Mouse (Mus musculus): ENCODE results near the gene Fsip1. TPM values are rescaled to one million over a fixed set of nuclear protein-coding genes. Genes with fewer than 3 reads are reported as not detected.

Fsip1 gene
- polyA plus RNA-seq, 1 experiment from 2014 or later = 0.42 TPM

- 74% methylated on average over 10 of the region's 10 CpGs for WGBS
- no peak overlapping the region for H3K4me2 ChIP-seq (ENCODE audit: low read length)
- no peak overlapping the region for H3K4me3 ChIP-seq (ENCODE audit: control insufficient read depth in 1 of 2, insufficient read depth in 1 of 2, low read depth in 1 of 2, low read length in 2 of 2)
- peaks cover 2 to 8% of the 10 kb centered on the region in 2 experiments; a peak in 2 of 4 replicates for H3K4me1 ChIP-seq (ENCODE audit: control insufficient read depth in 2 of 2, insufficient read depth in 2 of 2, low read length in 2 of 2)
- H3K27me3 ChIP-seq (ENCODE audit: control insufficient read depth, insufficient read depth, low read length) = no peaks in the 10 kb centered on the region
- H3K9me3 ChIP-seq (ENCODE audit: control insufficient read depth, low read length) = no peaks in the 10 kb centered on the region
- no peak overlapping the region for H3K9ac ChIP-seq (ENCODE audit: low read length)
- no peaks in the 10 kb centered on the region for H3K36me3 ChIP-seq (ENCODE audit: control insufficient read depth, insufficient read depth, low read length)
- ATAC-seq (ENCODE audit: insufficient number of reproducible peaks, insufficient read depth, low FRiP score, low read depth) = no peak
- no peak overlapping the region for H3K27ac ChIP-seq (replicated peaks in 1 of 2; ENCODE audit: control insufficient read depth in 1 of 2, insufficient read depth in 1 of 2, low read depth in 2 of 2, low read length in 2 of 2)
Measured at GRCm38 (mm10) chr2:118087044-118087726, 169.6 kb downstream of the Fsip1 start.

- Histone ChIP-seq H3K4me3 (ENCODE audit: control insufficient read depth in 1 of 2, insufficient read depth in 1 of 2, low read depth in 1 of 2, low read length in 2 of 2) (no peak overlapping the region), H3K4me1 (ENCODE audit: control insufficient read depth in 2 of 2, insufficient read depth in 2 of 2, low read length in 2 of 2) (peaks cover 2 to 8% of the 10 kb centered on the region in 2 experiments; a peak in 2 of 4 replicates), H3K4me2 (ENCODE audit: low read length) (no peak overlapping the region), H3K36me3 (ENCODE audit: control insufficient read depth, insufficient read depth, low read length) (no peaks in the 10 kb centered on the region), H3K27me3 (ENCODE audit: control insufficient read depth, insufficient read depth, low read length) (no peaks in the 10 kb centered on the region), H3K9me3 (ENCODE audit: control insufficient read depth, low read length) (no peaks in the 10 kb centered on the region), H3K9ac (ENCODE audit: low read length) (no peak overlapping the region), H3K27ac (replicated peaks in 1 of 2; ENCODE audit: control insufficient read depth in 1 of 2, insufficient read depth in 1 of 2, low read depth in 2 of 2, low read length in 2 of 2) (no peak overlapping the region)
- no peak for ATAC-seq (ENCODE audit: insufficient number of reproducible peaks, insufficient read depth, low FRiP score, low read depth)
- WGBS = 91% methylated on average over 2 of the region's 2 CpGs
Measured at GRCm38 (mm10) chr2:118085647-118086046, 171.1 kb downstream of the Fsip1 start.

DNA sequence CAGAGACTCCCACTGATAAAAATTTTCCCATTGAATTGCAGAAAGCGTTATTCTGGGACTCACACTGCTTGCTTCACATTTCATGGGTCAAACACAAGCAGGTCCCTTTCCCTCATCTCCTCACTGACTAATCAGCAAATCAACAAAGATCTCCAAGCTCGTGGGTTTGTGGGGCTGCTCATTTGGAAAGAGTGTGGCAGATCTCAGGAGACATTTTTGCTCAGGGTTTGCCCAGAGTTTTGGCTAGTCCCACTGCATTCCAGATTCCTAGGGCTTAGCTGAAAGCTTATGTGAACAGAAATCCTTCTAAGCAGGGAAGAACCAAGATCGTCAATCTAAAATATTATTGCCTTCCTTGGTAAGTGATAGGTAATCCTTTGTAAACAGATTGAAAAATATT lies 172.1 kb downstream of the Fsip1 start:
- Histone ChIP-seq H3K9ac (ENCODE audit: low read length) (no peak overlapping the region), H3K36me3 (ENCODE audit: control insufficient read depth, insufficient read depth, low read length) (no peaks in the 10 kb centered on the region), H3K4me2 (ENCODE audit: low read length) (no peak overlapping the region), H3K4me1 (ENCODE audit: control insufficient read depth in 2 of 2, insufficient read depth in 2 of 2, low read length in 2 of 2) (peaks cover 2 to 8% of the 10 kb centered on the region in 2 experiments; a peak in 2 of 4 replicates), H3K27ac (replicated peaks in 1 of 2; ENCODE audit: control insufficient read depth in 1 of 2, insufficient read depth in 1 of 2, low read depth in 2 of 2, low read length in 2 of 2) (no peak overlapping the region), H3K4me3 (ENCODE audit: control insufficient read depth in 1 of 2, insufficient read depth in 1 of 2, low read depth in 1 of 2, low read length in 2 of 2) (no peak overlapping the region), H3K9me3 (ENCODE audit: control insufficient read depth, low read length) (no peaks in the 10 kb centered on the region), H3K27me3 (ENCODE audit: control insufficient read depth, insufficient read depth, low read length) (no peaks in the 10 kb centered on the region)
- no peak for ATAC-seq (ENCODE audit: insufficient number of reproducible peaks, insufficient read depth, low FRiP score, low read depth)
- whole genome bisulfite sequencing = 65% methylated on average over 3 of the region's 3 CpGs

DNA sequence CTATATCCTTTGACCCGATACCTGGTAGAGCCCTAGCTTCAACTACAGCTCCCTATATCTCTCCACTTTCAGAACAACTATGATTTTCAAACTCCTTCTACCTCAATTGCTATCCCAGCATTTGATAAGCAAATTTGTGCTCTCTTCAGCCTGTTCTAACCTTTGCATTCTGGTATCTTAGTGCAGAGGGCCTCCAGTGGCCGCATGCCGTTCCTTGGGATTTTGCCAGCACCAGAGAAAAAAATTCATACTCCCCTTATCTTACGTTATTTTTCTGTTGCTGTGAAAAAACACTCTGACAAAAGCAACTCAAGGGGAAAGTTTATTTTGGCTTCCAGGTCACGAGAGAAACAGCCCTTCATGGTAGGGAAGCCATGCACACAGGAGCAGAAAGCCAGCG lies 173.1 kb downstream of the Fsip1 start:
- peaks cover 2 to 8% of the 10 kb centered on the region in 2 experiments; a peak in 2 of 4 replicates for H3K4me1 ChIP-seq (ENCODE audit: control insufficient read depth in 2 of 2, insufficient read depth in 2 of 2, low read length in 2 of 2)
- no peak for ATAC-seq (ENCODE audit: insufficient number of reproducible peaks, insufficient read depth, low FRiP score, low read depth)
- 45% methylated on average over 6 of the region's 6 CpGs for WGBS
- H3K4me2 ChIP-seq (ENCODE audit: low read length) = no peak overlapping the region
- H3K9ac ChIP-seq (ENCODE audit: low read length) = no peak overlapping the region
- H3K4me3 ChIP-seq (ENCODE audit: control insufficient read depth in 1 of 2, insufficient read depth in 1 of 2, low read depth in 1 of 2, low read length in 2 of 2) = no peak overlapping the region
- H3K27ac ChIP-seq (replicated peaks in 1 of 2; ENCODE audit: control insufficient read depth in 1 of 2, insufficient read depth in 1 of 2, low read depth in 2 of 2, low read length in 2 of 2) = no peak overlapping the region
- H3K36me3 ChIP-seq (ENCODE audit: control insufficient read depth, insufficient read depth, low read length) = no peaks in the 10 kb centered on the region
- H3K27me3 ChIP-seq (ENCODE audit: control insufficient read depth, insufficient read depth, low read length) = no peaks in the 10 kb centered on the region
- no peaks in the 10 kb centered on the region for H3K9me3 ChIP-seq (ENCODE audit: control insufficient read depth, low read length)

DNA sequence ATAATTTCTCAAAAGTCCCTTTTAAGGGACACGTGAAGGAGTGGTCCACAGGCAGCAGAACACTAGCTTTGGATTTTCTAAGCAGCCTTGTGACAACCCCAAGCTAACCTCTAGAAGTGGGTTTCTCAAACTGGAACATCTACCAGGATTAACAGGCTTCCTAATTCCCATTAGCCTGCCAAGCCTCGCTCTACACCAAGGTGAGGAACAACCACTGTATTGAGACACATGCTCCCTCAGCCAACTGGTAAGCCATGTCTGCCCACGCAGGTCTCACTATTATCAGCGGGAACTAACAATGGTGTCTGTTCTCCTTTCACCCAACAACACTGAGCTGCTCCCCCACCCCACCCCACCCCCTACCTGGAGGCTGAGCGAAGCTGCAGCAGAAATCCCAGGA lies 175.2 kb downstream of the Fsip1 start:
- Histone ChIP-seq H3K9me3 (ENCODE audit: control insufficient read depth, low read length) (no peaks in the 10 kb centered on the region), H3K9ac (ENCODE audit: low read length) (no peak overlapping the region), H3K36me3 (ENCODE audit: control insufficient read depth, insufficient read depth, low read length) (no peaks in the 10 kb centered on the region), H3K4me1 (ENCODE audit: control insufficient read depth in 2 of 2, insufficient read depth in 2 of 2, low read length in 2 of 2) (peaks cover 2 to 8% of the 10 kb centered on the region in 2 experiments; a peak in 2 of 4 replicates), H3K27me3 (ENCODE audit: control insufficient read depth, insufficient read depth, low read length) (no peaks in the 10 kb centered on the region), H3K4me2 (ENCODE audit: low read length) (no peak overlapping the region), H3K4me3 (ENCODE audit: control insufficient read depth in 1 of 2, insufficient read depth in 1 of 2, low read depth in 1 of 2, low read length in 2 of 2) (no peak overlapping the region), H3K27ac (replicated peaks in 1 of 2; ENCODE audit: control insufficient read depth in 1 of 2, insufficient read depth in 1 of 2, low read depth in 2 of 2, low read length in 2 of 2) (no peak overlapping the region)
- 77% methylated on average over 5 of the region's 5 CpGs for WGBS
- no peak for ATAC-seq (ENCODE audit: insufficient number of reproducible peaks, insufficient read depth, low FRiP score, low read depth)

Small RNA genes lying within 50 kb of the gene (microRNA-seq; reads per million reads assigned to microRNA genes)
- gene Gm22800 = not detected

Other genes with a start within 250 kb of the Fsip1 start
- gene Thbs1, start 145.1 kb downstream of the Fsip1 start, polyA plus RNA-seq (2014; fragmentation: Nextera tagmentation; extraction: Ambion mirVana) = 26.0 and 26.5 TPM in 2 replicates
- 0.53 and 0.76 TPM in 2 replicates for gene Gpr176, start 116.5 kb upstream of the Fsip1 start, polyA plus RNA-seq (2014; fragmentation: Nextera tagmentation; extraction: Ambion mirVana)
- 6.7 and 8.2 TPM in 2 replicates for gene Eif2ak4, start 131.7 kb upstream of the Fsip1 start, polyA plus RNA-seq (2014; fragmentation: Nextera tagmentation; extraction: Ambion mirVana)
- 223 and 239 TPM in 2 replicates for gene Srp14, start 222.7 kb upstream of the Fsip1 start, polyA plus RNA-seq (2014; fragmentation: Nextera tagmentation; extraction: Ambion mirVana)

All from heart, embryonic 14.5 days (tissue).